Mouse (Mus musculus) macrophage (primary cell): ENCODE data around the gene Olfr741. TPM values are rescaled to one million over a fixed set of nuclear protein-coding genes. Genes with fewer than 3 reads are reported as not detected.

ENCODE experiments used
- H3K27ac ChIP-seq: fragments of 350-480 bp; formaldehyde crosslinking; 2 replicates; pipeline ENCODE4 v1.9.0; 2021
- H3K36me3 ChIP-seq: fragments of 350-480 bp; formaldehyde crosslinking; 2 replicates; pipeline ENCODE4 v1.9.0; 2021; ENCODE audit errors: inconsistent target
- H3K4me3 ChIP-seq: fragments of 350-480 bp; formaldehyde crosslinking; 2 replicates; pipeline ENCODE4 v1.9.0; 2021; ENCODE audit errors: inconsistent target
- H3K79me2 ChIP-seq: fragments of 350-480 bp; formaldehyde crosslinking; 2 replicates; pipeline ENCODE4 v1.9.0; 2021; ENCODE audit errors: inconsistent target
- WGBS: methylation state at CpG from one replicate; pipeline ENCODE4 v1.1.7; 2026; ENCODE audit warnings: inconsistent platforms; ENCODE audit not compliant: missing documents; 5-methylcytosine and 5-hydroxymethylcytosine counted together
- polyA plus RNA-seq: library from polyadenylated mRNA; stranded (reverse); fragments of 250-400 nt; gene quantifications from 3 replicates; pipeline ENCODE4 v1.2.4, GENCODE M21; 2018; ENCODE audit warnings: inconsistent platforms
- total RNA-seq, 78 experiments: library from RNA; depleted of rRNA; stranded (reverse); fragments of 250-400 nt; gene quantifications; 1 replicate in 9 of 78; 2 replicates in 24 of 78; 3 replicates in 43 of 78; 4 replicates in 2 of 78; pipeline ENCODE4 v1.2.4; 2018; ENCODE audit warnings: inconsistent platforms in 56 of 78

Olfr741 gene
- total RNA-seq (2018; cell fraction: chromatin; rRNA removed): not detected
- total RNA-seq (2018; cell fraction: cytosol; rRNA removed): not detected
- not detected for total RNA-seq (2018; cell fraction: nucleus; rRNA removed)
- polyA plus RNA-seq: not detected in 3 replicates

DNA sequence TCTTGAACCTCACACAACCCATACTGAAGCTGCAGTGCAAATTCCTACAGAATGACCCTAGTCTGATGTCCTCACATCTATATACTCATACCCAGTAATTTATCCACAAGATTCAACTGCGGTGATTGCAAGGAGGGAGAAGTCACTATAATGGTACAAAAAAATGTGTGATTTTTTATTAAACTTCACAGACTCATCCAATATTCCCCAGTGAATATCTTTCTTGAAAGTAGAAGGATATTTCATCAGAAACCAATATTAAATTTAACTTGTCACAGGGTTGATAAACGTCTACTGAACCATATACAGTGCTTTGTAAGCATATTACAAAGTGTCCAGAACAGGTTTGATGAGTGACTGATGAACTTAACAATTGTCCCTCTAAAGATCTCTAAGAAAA is at the start of gene Olfr741:
TSS of gene Olfr741 (plus strand) at position 301 of the 400 bp plus-strand sequence.
- WGBS: 81% methylated on average over 2 of the region's 2 CpGs

DNA sequence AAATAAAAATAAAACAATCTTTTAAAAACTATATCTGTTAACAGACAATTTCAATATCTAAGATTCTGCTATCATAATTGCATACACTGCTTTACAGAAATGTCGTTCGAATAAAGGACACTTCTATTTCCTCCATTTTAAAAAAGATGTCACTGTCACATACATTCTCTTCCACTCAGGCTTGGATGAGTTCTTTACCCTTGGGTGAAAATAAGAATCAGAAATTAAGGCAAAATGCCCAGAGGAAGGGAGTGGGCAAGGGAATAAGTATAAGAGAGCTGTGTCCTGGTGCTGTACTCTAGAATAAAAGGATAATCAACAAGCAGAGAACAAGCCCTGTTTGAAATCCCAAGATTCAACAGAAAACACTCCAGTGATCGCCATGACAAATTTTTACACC is 27.3 kb upstream of the Olfr741 start, which contains the start of gene Olfr740:
TSS of gene Olfr740 (plus strand) at position 301 of the 400 bp plus-strand sequence.
- H3K27ac ChIP-seq: no peak within 1 kb of the TSS
- no peaks in the 10 kb centered on the region for H3K79me2 ChIP-seq
- WGBS: 79% methylated on average over 3 of the region's 3 CpGs
- no peaks in the 10 kb centered on the region for H3K36me3 ChIP-seq
- H3K4me3 ChIP-seq: no peak within 1 kb of the TSS

More for the DNA sequence above, at the start of gene Olfr741:
- Histone ChIP-seq H3K27ac (no peak within 1 kb of the TSS), H3K79me2 (no peaks in the 10 kb centered on the region), H3K36me3 (no peaks in the 10 kb centered on the region), H3K4me3 (no peak within 1 kb of the TSS)

- Histone ChIP-seq H3K36me3 (no peaks in the 10 kb centered on the region), H3K79me2 (no peaks in the 10 kb centered on the region), H3K27ac (no peak overlapping the region), H3K4me3 (no peak overlapping the region)
- WGBS: 68% methylated on average over 2 of the region's 2 CpGs
Measured at GRCm38 (mm10) chr14:50478406-50478805, 5.9 kb downstream of the Olfr741 start.

- WGBS: 52% methylated on average over 2 of the region's 2 CpGs
- Histone ChIP-seq H3K4me3 (no peak within 1 kb of the TSS), H3K27ac (no peak within 1 kb of the TSS), H3K79me2 (no peaks in the 10 kb centered on the region), H3K36me3 (no peaks in the 10 kb centered on the region)
Measured at GRCm38 (mm10) chr14:50503300-50503699, 30.8 kb downstream of the Olfr741 start, which contains the start of gene Olfr742. TSS of gene Olfr742 (plus strand) at chr14:50503600.

DNA sequence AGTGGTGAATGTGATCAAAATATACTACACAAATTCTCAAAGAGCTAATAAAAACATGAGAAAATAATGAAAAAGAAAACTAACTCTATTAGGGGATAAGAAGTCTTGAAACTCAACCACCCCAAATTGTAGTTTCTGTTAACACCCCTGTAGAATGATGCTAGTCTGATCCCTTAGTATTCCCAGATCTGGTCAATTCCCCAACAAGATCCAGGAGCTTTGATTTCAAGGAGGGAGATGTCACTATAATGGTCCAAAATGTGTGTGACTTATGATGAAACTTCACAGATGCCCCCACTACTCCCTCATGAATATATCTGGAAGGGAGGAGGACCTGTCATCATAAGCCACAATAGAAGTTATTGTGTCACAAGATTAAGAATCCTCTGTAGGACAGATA is 49.0 kb downstream of the Olfr741 start, which contains the start of gene Olfr743:
TSS of gene Olfr743 (plus strand) at position 301 of the 400 bp plus-strand sequence.
- Histone ChIP-seq H3K27ac (no peak within 1 kb of the TSS), H3K4me3 (no peak within 1 kb of the TSS), H3K79me2 (no peaks in the 10 kb centered on the region), H3K36me3 (no peaks in the 10 kb centered on the region)

Other genes with a start within 250 kb of the Olfr741 start
- not detected in 3 replicates for gene Olfr731, start 230.9 kb upstream of the Olfr741 start, polyA plus RNA-seq
- not detected in 3 replicates for gene Olfr732, start 188.5 kb upstream of the Olfr741 start, polyA plus RNA-seq
- gene Olfr733, start 171.2 kb upstream of the Olfr741 start, polyA plus RNA-seq: not detected in 3 replicates
- gene Olfr734, start 146.0 kb upstream of the Olfr741 start, polyA plus RNA-seq: not detected in 3 replicates
- gene Olfr735, start 123.9 kb upstream of the Olfr741 start, polyA plus RNA-seq: not detected in 3 replicates
- gene Tlr11, start 114.8 kb upstream of the Olfr741 start, polyA plus RNA-seq: 0.07 to 0.63 TPM (median 0.55 TPM) in 3 replicates
- gene Olfr736, start 91.6 kb upstream of the Olfr741 start, polyA plus RNA-seq: not detected in 3 replicates
- not detected in 3 replicates for gene Olfr738, start 65.2 kb upstream of the Olfr741 start, polyA plus RNA-seq
- not detected in 3 replicates for gene Olfr739, start 54.1 kb upstream of the Olfr741 start, polyA plus RNA-seq
- not detected in 3 replicates for gene Olfr740, start 27.2 kb upstream of the Olfr741 start, polyA plus RNA-seq
- not detected in 3 replicates for gene Olfr742, start 30.9 kb downstream of the Olfr741 start, polyA plus RNA-seq
- not detected in 3 replicates for gene Olfr743, start 49.1 kb downstream of the Olfr741 start, polyA plus RNA-seq
- gene Olfr744, start 142.1 kb downstream of the Olfr741 start, polyA plus RNA-seq: not detected in 3 replicates
- not detected in 3 replicates for gene Olfr745, start 166.7 kb downstream of the Olfr741 start, polyA plus RNA-seq
- gene Olfr746, start 174.3 kb downstream of the Olfr741 start, polyA plus RNA-seq: not detected in 3 replicates
- gene Olfr747, start 220.5 kb downstream of the Olfr741 start, polyA plus RNA-seq: not detected in 3 replicates
- gene Olfr748, start 234.6 kb downstream of the Olfr741 start, polyA plus RNA-seq: not detected in 3 replicates